Mouse (Mus musculus) layer of hippocampus, postnatal 14 days (tissue): ENCODE data around the gene Mex3d. TPM values are rescaled to one million over a fixed set of nuclear protein-coding genes. Genes with fewer than 3 reads are reported as not detected.

Experiments
- DNase-seq, 2 experiments: peaks; one replicate each; pipeline ENCODE4 v3.0.0; 2021 to 2022; ENCODE audit warnings: low spot score in 2 of 2, mixed read lengths in 1 of 2
- long read RNA-seq, 2 experiments: library from polyadenylated mRNA; stranded (forward); transcript quantifications; one replicate each; pipeline ENCODE4 v2.0.0; 2021
- total RNA-seq, 2 experiments: library from RNA; stranded (reverse); gene quantifications; 2 replicates each; pipeline ENCODE4 v1.2.3; 2021

Gene Mex3d
- 10 to 100 TPM; 20.3 to 24.2 TPM for total RNA-seq
- long read RNA-seq, experiment 1, transcript Mex3d-201 (2 exons, 3,266 nt): major isoform, 5 of 6 reads
- long read RNA-seq, experiment 1, partial matches to known transcripts: 0 of 6 reads
- long read RNA-seq, experiment 1, other reads (novel, unspliced or antisense): 1 of 6 reads
- long read RNA-seq, experiment 2, partial matches to known transcripts: 0 of 7 reads
- long read RNA-seq, experiment 2, other reads (novel, unspliced or antisense): 3 of 7 reads

DNA sequence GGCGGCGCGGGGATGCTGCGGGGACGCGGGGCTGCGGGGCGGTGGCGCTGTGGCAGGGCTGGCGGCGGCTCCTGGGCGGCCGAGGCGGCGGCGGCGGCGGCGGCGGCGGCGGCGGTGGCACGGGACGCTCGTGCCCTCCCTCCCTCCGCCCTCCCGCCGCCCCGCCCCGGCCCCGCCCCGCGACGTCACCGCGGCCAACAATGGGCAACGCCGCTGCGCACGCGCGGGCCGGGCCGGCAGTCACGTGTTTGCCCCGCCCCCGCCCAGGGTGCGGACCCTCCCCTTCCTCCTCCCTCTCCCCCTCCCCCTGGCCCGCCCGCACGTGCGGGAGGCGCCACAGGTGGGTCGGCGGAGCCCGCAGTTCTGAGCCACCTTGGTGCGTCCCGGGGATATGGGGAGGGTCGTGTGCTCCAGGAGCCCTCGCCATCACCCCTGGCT lies at the start of gene Mex3d:
Mex3d (minus strand) TSS at position 138 of the 438 bp plus-strand sequence.
- DNase-seq: peak; percentile 73 to 88

DNA sequence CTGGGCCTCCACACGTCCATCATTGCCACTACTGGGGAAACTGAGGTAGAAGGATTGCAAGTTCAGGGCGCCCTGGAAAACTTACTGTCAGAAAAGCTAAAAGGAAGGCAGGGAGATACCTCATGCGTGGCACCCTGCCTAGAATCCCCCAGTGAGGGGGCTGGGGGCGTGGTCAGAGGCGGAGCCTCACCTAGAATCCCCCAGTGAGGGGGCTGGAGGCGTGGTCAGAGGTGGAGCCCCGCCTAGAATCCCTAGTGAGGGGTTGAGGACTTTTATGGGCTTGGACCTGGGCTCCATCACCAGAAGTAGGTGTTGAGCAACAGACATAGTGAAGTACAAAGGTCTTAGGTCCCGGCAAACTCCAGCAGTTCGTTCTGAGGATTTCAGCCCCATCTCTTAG lies 48.8 kb upstream of the Mex3d start:
- DNase-seq: no peak

DNA sequence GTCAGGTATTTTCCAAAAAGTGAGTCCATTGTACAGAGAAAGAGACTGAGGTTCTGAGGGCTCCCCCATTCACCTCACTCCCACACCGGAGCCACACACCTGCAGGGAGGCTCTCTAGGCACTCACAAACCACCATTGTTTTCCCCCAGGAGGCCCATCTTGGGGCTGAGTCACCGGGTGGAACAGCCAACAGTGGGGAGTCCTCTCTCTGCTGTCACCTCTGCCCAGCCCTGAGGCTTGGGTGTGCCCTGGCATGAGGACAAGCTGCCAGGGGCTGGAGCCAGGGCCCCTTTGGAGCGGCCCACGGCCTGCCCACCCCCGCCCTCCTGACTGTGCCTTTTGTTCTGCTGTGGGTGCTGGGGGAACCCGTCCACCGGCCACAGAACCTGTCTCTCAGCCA lies 48.3 kb upstream of the Mex3d start:
- no peak for DNase-seq

DNA sequence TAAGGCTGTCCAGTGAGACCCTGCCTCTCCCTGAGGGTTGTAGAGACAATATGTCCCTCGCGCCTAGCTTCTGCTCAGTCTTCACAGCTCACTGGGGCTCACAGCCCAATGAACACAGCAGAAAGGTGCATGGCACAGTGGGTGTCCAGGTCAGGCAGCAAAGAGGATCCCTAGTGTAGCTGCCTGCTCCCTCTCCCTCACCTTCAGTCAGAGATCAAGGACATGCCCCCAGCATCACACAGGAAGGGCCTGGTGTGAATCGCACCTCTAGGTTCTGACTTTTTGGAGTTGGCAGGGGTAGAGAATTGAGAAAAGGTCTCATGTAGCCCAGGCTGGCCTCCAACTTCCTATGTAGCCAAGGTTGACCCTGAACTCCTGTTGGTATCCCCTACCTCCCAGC lies 47.4 kb upstream of the Mex3d start:
- DNase-seq: no peak

DNA sequence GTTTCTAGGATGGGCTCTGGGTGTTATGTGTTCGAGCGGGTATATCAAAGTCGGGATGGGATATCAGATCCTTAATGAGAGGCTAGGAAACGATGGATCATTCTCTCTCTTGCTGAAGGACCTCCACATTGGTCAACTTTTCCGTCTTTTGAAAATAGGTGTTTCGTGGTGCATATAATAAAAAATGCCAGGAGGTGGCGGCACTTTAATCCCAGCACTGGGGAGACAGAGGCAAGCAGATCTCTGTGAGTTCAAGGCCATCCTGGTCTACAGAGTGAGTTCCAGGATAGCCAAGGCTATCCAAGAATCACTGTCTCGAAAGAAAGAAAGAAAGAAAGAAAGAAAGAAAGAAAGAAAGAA lies 46.8 kb upstream of the Mex3d start:
- DNase-seq: no peak

DNA sequence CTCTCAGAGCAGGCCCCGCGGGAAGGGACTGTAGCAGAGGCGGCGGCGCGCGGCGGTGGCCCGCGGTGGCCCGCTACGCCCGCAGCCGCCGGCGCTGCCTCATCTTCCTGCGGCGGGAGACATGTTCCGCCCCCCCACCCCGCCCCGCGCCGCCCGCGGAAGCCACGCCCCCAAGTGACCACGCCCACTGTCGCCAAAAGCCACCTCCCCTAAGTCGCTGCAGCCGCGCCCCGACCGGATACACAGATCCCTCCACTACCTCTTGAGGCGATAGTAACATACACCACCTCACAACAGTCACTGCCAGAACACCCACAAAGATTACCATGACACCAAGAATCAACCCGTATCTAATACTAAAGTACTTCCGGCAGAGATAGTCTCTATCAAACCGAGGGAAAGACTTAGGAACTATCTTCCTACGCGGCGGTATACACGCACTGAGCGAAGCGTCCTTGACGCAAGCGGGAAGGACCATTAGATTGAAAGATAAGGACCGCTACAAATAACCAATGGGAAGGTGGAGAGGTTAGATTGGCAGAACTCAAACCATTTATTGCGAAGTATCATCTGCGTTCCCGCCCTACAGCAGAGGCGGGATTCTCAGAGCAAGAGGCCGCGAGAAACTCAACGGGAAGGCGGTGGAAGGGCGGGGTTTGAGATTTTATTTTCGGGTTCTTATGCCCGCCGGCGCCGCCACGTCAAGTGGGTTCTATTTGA lies 46.2 kb upstream of the Mex3d start, which contains the start of gene Tcf3:
Tcf3 (minus strand) TSS at position 135 of the 720 bp plus-strand sequence.
- DNase-seq: peak; percentile 96 to 98

DNA sequence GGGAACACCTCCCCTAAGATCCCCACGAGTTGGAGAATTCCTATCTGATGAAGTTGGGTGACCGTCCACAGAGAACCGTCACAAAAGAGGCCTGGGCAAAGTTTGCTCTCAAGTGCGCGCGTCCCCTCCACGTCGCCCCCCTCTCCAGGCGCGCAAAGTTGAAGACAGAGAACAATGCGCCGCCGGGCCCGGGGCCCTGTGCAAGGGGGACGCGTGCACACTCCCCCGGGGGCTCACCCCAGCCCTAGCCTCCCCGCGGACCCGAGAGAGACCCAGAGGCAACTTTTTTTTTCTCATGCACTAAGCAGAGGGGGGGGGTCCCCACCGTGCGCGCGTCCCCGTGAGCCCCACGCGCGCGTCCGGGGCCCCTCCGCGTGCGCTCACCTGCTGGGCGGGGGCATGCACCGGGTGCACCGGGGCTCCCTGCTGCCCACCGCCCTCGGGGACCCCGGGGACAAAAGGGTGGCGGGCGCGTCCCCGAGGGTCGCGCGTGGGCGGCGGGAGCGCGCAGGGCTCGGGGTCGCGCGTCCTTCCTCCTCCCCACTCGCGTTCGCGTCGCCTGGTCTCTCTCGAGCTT lies 45.6 kb upstream of the Mex3d start:
- DNase-seq: no peak

DNA sequence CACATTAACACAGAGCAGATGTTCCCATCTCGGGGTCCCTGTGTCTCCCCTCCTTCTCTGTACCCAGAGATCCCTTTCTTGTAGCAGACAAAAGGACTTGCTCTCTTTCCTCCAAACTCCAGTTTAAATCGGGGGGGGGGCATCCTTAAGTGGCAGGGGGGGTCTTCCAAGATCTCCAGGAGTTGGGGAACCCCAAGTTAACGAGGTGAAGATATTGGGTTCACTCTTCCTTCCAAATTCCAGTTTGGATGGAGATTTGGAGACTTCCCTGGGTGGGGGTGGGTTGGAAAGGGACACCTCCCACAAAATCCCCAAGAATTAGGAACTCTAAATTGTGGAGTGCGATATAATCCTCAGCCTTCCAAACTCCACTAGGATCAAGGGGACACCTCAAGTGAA lies 44.9 kb upstream of the Mex3d start:
- DNase-seq: no peak

DNA sequence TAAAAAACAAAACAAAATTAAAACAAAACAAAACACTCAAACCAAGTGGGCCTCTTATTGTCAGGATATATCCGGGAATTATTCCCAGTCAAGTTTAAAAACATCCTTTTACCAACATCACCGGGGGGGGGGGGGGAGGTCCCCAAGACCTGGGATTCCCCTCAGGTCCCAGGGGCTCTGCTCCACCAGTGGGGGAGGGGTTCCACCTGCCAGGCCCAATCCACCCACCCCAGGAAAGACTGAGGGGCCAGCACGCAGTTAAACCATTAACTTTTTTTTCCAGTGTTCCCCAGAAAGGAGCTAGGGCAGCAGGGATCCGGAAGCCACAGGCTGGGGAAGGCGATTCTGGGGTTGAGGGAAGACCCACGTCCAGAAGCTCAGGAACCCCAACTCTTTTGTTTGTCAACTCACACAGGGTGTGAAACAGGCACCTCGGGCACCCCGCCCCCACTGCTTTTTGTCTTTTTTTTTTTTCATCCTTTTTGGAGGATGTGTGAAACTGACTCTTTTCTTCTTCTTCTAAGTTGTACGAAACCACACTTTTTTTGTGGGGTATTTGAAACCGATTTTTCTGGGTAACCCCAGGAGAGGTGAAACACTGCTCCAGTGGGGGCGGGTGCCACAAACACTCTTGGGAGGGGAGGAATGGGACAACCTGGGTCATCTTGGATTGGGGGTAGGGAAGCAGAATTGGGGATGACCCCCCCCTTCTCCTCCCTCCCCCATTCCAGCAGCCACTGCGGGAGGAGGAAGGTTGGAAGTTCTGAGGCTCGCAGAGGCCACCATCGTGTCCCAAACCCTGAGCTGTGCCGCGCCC lies 44.3 kb upstream of the Mex3d start:
- no peak for DNase-seq

DNA sequence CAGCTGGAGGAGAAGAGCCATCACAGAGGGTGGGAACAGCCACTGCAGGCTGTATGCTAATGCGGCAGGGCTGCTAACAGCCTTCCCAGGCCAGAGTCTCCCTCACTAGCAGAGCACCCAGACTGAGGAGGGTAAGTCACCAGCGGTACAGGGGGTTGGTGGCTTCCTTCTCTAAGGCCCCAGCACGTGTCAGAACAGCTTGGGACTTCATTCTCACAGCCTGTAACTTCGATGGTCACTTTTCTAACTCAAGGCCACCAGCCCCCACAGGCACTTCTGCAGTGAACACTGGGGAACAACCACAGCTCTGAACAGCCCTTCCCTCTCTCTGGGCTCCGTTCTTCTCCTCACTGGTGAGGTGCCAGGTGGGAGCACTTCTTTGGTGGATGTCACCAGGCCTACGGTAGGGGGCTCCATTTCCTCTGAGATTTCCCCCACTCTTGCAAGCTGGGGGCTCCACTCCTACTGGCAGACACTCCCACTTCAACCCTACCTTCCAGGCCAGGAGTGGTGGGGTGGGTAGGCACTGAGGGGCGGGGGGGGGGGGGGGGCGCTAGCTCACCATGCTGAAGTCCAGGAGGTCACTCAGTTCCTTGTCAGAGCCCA lies 43.0 kb upstream of the Mex3d start:
- no peak for DNase-seq

DNA sequence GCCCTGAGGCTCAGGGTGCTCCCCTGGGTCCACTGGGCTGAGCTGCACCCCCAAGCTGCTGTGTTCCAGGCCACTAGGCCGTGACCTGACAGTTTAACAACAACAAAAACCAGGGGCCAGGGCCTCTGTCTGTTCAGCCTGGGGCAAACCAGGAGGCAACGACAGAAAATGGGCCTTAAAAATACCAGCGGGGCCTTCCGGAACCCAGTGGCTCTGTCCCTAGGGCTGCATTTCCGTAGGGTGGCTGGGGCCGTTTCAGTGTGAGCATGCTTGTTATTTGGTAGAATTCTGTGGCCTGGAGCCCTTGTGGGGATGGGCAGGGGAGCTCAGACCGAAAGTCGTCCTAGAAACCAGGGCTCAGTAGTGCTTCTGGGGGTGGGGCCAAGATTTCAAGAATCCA lies 42.3 kb upstream of the Mex3d start:
- no peak for DNase-seq

DNA sequence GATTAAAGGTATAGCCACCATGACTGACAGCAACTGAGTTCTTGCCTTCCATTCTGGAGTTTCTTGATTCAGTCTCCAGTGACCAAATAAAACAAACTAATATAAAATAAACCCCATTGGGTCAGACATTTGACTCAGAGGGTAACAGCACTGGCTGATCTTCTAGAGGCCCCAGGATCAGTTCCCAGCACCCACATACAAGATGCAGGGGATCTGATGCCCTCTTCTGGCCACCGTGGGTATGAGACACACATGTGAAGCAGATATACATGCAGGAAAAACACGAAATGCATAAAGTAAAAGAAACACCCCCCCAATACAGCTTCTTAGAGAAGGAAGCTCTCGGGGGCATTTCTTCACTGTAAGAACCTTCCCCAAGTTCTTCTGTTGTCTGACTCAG lies 37.6 kb upstream of the Mex3d start:
- DNase-seq: no peak

DNA sequence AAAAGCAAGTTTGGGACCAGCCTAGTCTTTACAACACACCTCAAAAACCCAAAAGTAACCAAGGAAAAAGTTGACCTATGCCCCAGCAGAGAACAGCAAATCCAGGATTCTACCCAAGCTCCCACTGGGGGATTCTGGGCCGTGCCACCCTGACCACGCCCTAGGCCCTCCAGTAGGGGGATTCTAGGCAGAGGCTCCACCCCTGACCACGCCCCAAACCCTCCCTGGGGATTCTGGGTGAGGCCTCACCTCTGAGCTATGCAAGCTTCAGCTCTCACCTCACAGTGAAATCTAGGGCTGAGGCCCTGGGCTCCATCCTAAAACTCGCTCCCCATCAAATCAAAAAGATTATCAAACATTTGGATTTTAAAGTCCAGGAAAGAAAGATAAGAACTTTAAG lies 36.1 kb upstream of the Mex3d start:
- DNase-seq: no peak

DNA sequence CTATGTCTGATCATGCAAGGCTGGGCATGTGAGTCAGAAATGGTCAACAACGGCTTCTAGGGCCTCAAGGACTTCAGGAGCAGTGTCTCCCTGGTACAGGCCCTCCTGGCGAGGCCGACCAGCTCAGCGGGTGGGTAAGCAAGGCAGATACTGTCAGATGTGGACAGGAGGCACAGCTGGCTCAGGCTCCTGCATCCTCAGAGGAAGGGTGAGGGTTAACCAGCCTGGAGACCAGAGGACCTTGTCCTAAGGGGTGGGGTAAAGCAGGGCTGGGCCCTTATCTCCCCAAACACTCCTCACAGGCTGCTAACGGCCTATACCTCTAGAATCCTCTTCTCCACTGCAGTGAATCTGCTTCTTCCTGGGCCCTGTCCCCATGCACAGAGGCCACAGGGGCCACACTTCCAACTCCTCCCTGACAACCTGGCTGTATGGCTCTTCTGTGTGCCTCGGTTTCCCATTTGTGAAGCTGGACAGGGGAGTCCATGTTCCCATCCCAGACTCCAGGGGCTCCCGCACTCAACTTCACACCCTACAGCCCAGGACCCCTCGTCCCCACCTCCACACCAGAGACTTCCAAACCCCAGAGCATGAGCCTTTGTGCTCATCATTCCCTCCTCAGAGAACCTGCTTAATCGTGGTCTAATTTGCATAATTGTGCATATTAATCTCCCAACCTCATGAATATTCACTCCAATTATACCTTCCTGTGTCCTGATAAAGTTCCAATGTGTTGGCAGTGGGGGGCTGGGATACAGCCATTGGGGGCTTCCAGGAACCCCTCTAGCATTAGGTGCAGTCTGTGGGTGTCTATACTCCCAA lies 34.4 kb upstream of the Mex3d start:
- DNase-seq: no peak

DNA sequence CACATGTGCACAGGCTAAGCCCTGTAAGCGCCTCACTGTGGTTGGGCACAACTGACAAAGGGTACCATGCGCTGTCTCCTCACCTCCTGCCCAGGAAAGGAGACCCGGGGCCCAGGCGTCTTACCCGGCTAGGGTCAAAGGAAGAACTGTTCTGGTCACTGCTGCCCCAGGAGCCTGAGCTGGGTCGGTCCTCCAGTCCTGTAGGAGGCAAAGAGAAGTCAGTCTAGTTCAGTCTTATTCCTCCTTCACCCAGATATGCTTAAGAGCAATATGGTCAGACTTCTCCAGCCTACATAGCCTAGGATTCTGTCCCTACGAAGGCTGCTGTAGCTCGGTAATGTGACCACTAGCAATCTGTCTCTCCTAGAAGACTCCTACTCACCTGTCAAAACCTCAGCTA lies 33.7 kb upstream of the Mex3d start:
- DNase-seq: no peak

DNA sequence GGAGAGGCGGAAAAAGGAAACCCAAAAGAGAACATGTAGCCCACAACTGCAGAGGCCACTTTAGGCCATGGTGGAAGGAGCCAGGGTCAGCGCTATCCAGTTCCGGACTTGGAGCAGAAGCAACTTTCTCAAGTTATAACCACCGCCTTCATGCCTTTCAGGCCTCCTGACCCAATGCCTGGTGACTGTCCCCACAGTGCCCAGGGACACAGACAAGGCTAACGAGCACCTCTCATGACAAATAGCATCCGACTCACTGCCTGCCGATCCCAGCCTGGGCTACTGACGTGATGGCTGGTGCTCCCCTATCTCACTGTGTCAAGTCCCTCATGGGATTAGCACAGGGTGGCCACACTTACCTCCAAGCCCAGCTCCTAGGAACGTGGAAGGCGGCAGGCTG lies 33.3 kb upstream of the Mex3d start:
- no peak for DNase-seq

DNA sequence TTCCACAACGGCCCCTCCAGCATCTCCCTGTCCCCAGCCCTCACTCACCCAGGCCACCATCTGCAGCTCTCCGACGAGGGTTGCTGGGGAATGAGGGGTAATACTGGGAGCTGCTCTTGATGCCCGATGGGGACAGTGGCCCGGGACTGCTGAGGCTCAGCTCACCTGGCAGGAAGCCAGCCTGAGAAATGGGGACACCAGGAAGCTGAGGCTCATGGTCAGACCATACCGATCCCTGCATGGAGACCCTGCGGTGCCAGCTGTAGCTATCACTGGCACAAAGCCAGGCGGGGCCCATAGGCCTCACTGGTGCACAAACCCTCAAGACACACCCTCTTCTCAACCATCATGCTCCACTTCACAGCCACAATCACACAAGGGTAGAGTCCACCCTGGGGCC lies 32.0 kb upstream of the Mex3d start:
- no peak for DNase-seq

DNA sequence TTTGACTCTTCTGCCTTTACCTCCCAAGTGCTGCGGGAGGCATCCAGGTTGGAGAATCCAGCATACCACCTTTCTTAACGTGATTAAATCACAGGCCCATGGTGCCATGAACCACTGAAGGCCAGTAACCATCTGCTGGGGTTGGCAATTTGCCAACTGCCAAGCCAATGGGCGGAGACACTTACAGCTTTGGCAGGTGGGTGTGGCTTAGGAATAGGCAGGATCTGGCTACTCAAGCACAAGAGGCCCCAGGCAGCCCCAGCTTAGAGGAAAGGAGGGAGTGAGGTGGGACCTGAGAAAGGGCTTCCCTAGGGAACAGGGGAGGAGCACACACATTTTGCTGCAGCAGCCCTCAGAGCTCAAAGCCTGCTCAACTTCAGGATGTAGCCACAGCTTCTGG lies 30.9 kb upstream of the Mex3d start:
- no peak for DNase-seq

DNA sequence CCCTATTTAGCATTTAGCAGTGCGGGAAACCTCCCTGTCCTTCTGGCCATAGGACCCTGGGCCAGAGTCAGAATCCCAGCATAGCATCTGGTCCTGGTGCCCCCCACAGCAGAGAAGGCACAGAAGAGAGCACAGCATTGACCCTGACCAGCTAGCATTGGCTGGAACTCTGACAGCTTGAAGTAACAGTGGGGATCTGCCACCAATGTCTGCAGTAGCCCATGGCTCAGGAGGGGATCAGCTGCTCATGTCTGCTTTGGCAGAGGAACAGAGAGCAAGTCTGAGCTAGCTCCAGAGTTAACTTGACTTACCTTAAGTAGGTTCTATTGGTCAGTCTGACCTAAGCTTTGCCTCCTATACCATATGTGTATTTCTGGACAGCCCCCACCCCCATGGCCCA lies 30.4 kb upstream of the Mex3d start:
- DNase-seq: no peak

DNA sequence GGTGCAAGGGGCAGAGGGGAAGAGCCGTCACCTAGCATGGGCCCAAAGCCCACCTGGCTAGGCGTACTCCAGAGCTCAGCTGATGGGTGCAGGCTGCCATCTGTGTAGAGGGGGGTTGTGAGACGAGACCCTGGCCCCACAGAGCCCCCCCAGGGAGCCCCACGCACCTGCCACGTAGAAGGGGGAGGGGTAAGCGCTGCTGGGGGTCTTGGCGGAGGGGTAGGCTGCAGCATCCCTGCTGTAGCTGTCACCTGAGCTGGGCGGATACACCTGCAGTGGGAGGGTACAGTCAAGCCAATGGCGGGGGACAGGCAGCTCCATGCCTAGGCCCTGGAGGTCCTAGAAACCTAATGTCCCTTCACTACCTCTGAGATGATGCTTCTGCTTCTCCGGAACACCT lies 29.9 kb upstream of the Mex3d start:
- no peak for DNase-seq

DNA sequence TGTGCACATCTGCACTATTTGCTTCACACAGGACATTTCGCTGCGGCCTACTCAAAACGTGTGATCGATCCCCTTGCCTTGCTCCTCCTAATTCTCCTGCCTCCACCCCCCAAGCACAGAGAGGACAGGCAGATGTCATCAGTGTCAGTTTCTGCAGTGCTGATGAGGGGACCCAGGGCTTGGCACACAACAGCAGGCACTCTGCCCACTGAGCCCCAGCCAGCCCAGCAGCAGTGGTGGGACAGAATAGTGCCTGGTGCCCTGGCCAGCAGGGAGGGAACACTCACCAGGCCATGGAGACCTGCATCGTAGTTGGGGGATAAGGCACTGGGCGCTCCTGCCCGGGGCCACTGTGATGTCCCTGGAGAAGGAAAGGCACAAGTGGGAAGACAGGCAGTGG lies 28.1 kb upstream of the Mex3d start:
- DNase-seq: no peak
